Mouse (Mus musculus): ENCODE results near the gene Nod1.

GRCm38 (mm10) chr6:54939631-54940030, 32.8 kb downstream of the Nod1 start:
- TF ChIP-seq GATA1 (IDR thresholded peaks at IDR 0.05; ENCODE audit: low read length) = no peak
- TF ChIP-seq TAL1 (IDR thresholded peaks at IDR 0.05; ENCODE audit: low read length) = no peak
